Mouse (Mus musculus): ENCODE measurements around the gene Efemp1.

DNA sequence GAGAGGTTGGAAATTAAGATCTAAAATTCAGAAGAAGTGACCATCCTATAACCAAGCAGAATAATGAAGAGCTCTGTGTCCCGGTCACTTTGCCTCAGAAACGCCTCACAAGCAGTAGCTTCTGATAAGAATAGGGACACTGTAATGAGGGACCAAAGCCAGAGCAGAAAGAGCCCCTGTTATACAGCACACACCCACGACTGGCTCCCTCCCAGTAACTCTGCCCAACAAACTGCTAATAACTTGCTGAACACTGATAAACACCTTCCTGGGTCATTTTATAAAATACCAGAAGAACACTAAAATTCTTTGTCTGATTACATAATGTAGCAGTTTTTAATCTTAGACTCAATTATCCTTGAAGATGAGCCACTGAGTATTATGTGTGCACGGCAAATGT, 30.1 kb downstream of the Efemp1 start:
- TF ChIP-seq CTCF (IDR thresholded peaks at IDR 0.05; ENCODE audit: low read depth), result no peak
- TF ChIP-seq EP300 (optimal IDR thresholded peaks at IDR 0.05), result no peak

Data from stomach, postnatal 0 days (tissue).